Mouse (Mus musculus): ENCODE results near the gene Rnps1.

DNA sequence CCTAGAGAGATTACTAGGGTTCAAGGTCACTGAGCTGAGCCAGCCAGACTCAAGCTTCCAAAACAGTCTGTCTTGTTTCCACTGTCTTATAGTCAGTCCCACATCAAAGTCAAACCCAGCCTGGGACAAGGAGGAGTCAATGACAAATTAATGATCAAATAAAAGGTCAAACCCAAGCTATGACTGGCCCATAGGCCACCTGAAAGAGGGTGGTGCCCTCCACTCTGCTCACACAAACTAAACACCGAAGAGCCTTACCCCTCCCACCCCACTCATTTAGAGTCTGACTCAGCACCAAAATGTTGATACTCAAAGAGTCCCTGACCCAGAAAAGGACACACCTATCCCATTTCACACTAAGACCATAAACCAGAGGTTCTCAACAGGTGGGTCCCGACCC, 39.0 kb downstream of the Rnps1 start:
- TF ChIP-seq POLR2A (IDR thresholded peaks at IDR 0.05; ENCODE audit: low read depth, low read length) (no peak), RCOR1 (conservative IDR thresholded peaks at IDR 0.05; ENCODE audit: low read depth, low read length) (no peak), EP300 (IDR thresholded peaks at IDR 0.05; ENCODE audit: low read length) (no peak), CTCF (conservative IDR thresholded peaks at IDR 0.05 in 1 of 2, IDR thresholded peaks at IDR 0.05 in 1 of 2; ENCODE audit: low read depth in 2 of 2, low read length in 2 of 2) (no peak), TBP (conservative IDR thresholded peaks at IDR 0.05; ENCODE audit: low read depth, low read length) (no peak), E2F4 (IDR thresholded peaks at IDR 0.05; ENCODE audit: insufficient replicate concordance, low read depth, low read length) (no peak), MAFK (IDR thresholded peaks at IDR 0.05; ENCODE audit: insufficient replicate concordance, low read length) (no peak), ZC3H11A (IDR thresholded peaks at IDR 0.05; ENCODE audit: low read depth, low read length) (no peak), PAX5 (IDR thresholded peaks at IDR 0.05; ENCODE audit: low read length) (no peak), ZNF384 (IDR thresholded peaks at IDR 0.05; ENCODE audit: low read depth, low read length) (no peak), POLR2AphosphoS2 (IDR thresholded peaks at IDR 0.05; ENCODE audit: low read depth, low read length) (no peak)
